Mouse (Mus musculus) limb, embryonic 14.5 days (tissue): ENCODE measurements around the gene Dlg2. TPM values are rescaled to one million over a fixed set of nuclear protein-coding genes. Genes with fewer than 3 reads are reported as not detected.

ENCODE experiments used
- ATAC-seq: fragments of 200-750 bp; cut with Nextera tagmentation; 2 replicates; pipeline ENCODE4 v1.8.0; 2017; ENCODE audit warnings: low read depth, moderate number of reproducible peaks, moderate TSS enrichment; ENCODE audit not compliant: low FRiP score
- DNase-seq: peaks from one replicate; pipeline ENCODE4 v3.0.0-alpha.2; 2015; ENCODE audit warnings: low spot score
- H3K27ac ChIP-seq: fragments of 300-500 bp; sonication (generic); replicated peaks from 2 replicates; pipeline ENCODE4 v1.5.1; 2014; ENCODE audit warnings: low read depth, mild to moderate bottlenecking, low read length, moderate library complexity, mixed read lengths
- H3K27me3 ChIP-seq: fragments of 300-500 bp; sonication (generic); 2 replicates; pipeline ENCODE4 v1.6.1; 2014; ENCODE audit warnings: low read length, mixed read lengths; ENCODE audit not compliant: control insufficient read depth, insufficient read depth
- H3K36me3 ChIP-seq: fragments of 300-500 bp; sonication (generic); 2 replicates; pipeline ENCODE4 v1.6.1; 2014; ENCODE audit warnings: mild to moderate bottlenecking, low read length, moderate library complexity, mixed read lengths; ENCODE audit not compliant: control insufficient read depth, insufficient read depth
- H3K4me1 ChIP-seq: fragments of 300-500 bp; sonication (generic); 2 replicates; pipeline ENCODE4 v1.6.1; 2014; ENCODE audit warnings: antibody characterized with exemption, low read length, mixed read lengths; ENCODE audit not compliant: control insufficient read depth, insufficient read depth
- H3K4me2 ChIP-seq: fragments of 300-500 bp; sonication (generic); replicated peaks from 2 replicates; pipeline ENCODE4 v1.6.1; 2014; ENCODE audit warnings: low read depth, mild to moderate bottlenecking, low read length, moderate library complexity; ENCODE audit not compliant: severe bottlenecking
- H3K4me3 ChIP-seq: fragments of 300-500 bp; sonication (generic); replicated peaks from 2 replicates; pipeline ENCODE4 v1.5.1; 2014; ENCODE audit warnings: low read length
- H3K9ac ChIP-seq: fragments of 300-500 bp; sonication (generic); 2 replicates; pipeline ENCODE4 v1.6.1; 2014; ENCODE audit warnings: mild to moderate bottlenecking, low read depth, low read length, moderate library complexity; ENCODE audit not compliant: severe bottlenecking
- H3K9me3 ChIP-seq: fragments of 300-500 bp; sonication (generic); 2 replicates; pipeline ENCODE4 v1.6.1; 2016; ENCODE audit warnings: low read length; ENCODE audit not compliant: control insufficient read depth
- POLR2A ChIP-seq: fragments of 200-500 bp; IDR thresholded peaks from 2 replicates; pipeline ENCODE4 v1.8.0; 2012; ENCODE audit warnings: inconsistent platforms, mild to moderate bottlenecking, moderate library complexity, borderline replicate concordance; ENCODE audit not compliant: insufficient read depth, insufficient read length; ENCODE audit errors: extremely low read depth
- WGBS: fragments of 180-500 bp; shearing (Covaris S2); extraction: QIAGEN DNeasy Blood & Tissue Kit; methylation state at CpG from one replicate; pipeline ENCODE4 v1.1.7; 2014; 5-methylcytosine and 5-hydroxymethylcytosine counted together
- polyA plus RNA-seq, 2 experiments: library from polyadenylated mRNA; depleted of rRNA in 1 of 2; stranded (reverse) in 1 of 2; unstranded in 1 of 2; fragments of >200 nt; fragmentation: Nextera tagmentation in 1 of 2; extraction: Ambion mirVana in 1 of 2; gene quantifications; 2 replicates each; pipeline versions ENCODE4 v1.2.1 to v1.2.3; 2012 to 2014

Dlg2 gene
- polyA plus RNA-seq, 2 experiments, result 4.6 to 7.3 TPM

DNA sequence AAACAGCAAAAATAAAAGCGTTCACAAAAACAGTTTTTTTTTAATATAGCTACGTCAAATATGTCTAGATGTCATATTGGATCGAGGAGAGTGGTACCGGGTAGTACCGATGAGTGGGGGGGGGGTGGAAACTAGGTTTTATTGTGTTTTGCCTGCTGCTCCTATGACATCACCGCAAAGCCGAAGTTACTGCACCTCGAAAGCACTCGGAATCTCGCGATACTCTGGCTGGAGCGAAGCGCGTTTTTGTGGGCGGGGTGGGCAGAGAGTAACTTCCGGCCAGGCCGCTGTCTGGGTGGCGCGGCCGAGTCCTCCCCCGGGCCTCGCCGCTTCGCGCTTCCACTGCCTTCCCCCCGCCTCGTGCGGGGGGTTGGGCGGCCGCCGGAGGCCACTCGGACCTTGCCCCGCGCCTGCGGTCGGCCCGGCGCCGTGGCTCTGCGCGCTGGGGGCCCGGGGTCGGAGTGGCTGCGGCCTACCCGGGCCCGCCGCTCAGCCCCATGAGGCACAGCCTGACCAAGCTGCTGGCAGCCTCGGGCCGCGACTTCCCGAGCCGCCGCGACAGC, 33.9 kb upstream of the Dlg2 start, which contains the start of gene Crebzf:
Gene Crebzf (plus strand): TSS at position 212 of the 563 bp plus-strand sequence.
- Histone ChIP-seq H3K9me3 (no peaks in the 10 kb centered on the region), H3K27me3 (no peaks in the 10 kb centered on the region), H3K4me2 (peak within 1 kb of the TSS; percentile 94), H3K4me3 (peak within 1 kb of the TSS; percentile 92), H3K9ac (peak within 1 kb of the TSS; percentile 99), H3K27ac (peak within 1 kb of the TSS; percentile 99), H3K4me1 (0 out of 2 replicates have a peak, but pooled peaks cover 6% of the 10 kb centered on the region), H3K36me3 (peaks cover 7% of the 10 kb centered on the region)
- DNase-seq (peak; percentile 98), ATAC-seq (peak; percentile 96)
- 2% methylated on average over 26 of the region's 54 CpGs for WGBS
- TF ChIP-seq POLR2A, result peak; percentile 89; the same call in 1 of the 2 replicates

DNA sequence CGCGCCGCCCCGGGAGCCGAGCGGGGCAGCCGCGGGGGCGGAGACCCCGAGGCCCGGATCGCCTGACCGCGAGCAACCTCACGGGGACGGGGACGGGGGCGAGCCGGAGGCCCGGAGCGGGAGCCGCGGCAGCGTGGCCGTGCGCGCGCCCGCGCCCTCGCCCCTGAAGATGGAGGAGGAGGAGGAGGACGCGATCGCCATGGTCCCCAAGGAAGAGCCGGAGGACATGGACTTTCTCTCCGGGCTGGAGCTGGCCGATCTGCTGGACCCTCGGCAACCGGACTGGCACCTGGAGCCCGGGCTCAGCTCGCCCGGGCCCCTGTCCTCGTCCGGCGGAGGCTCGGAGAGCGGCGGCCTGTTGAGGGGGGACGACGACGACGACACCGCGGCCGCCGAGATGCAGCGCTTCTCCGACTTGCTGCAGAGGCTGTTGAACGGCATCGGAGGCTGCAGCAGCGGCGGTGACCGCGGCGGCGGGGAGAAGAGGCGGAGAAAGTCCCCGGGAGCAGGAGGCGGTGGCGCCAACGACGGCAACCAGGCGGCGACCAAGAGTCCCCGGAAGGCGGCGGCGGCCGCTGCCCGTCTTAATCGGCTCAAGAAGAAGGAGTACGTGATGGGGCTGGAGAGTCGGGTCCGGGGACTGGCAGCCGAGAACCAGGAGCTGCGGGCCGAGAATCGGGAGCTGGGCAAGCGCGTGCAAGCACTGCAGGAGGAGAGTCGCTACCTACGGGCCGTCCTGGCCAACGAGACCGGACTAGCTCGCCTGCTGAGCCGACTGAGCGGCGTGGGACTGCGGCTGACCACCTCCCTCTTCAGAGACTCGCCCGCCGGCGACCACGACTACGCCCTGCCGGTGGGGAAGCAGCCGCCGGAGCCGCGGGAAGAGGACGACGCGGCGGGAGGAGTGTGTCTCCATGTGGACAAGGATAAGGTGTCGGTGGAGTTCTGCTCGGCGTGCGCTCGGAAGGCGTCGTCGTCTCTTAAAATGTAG, 33.1 kb upstream of the Dlg2 start:
- peak overlapping the region; percentile 94 for H3K4me2 ChIP-seq
- H3K27me3 ChIP-seq, result no peaks in the 10 kb centered on the region
- ATAC-seq (peak; percentile 55), DNase-seq (peak; percentile 46)
- peaks cover 14% of the 10 kb centered on the region for H3K36me3 ChIP-seq
- TF ChIP-seq POLR2A, result 0 out of 2 replicates have a peak, but pooled peaks have one; percentile 7
- no peaks in the 10 kb centered on the region for H3K9me3 ChIP-seq
- under 1% methylated on average over 85 of the region's 123 CpGs for WGBS
- peak overlapping the region; percentile 99 for H3K27ac ChIP-seq
- peak overlapping the region; percentile 99 for H3K9ac ChIP-seq
- 0 out of 2 replicates have a peak, but pooled peaks cover 6% of the 10 kb centered on the region for H3K4me1 ChIP-seq
- peak overlapping the region; percentile 92 for H3K4me3 ChIP-seq

DNA sequence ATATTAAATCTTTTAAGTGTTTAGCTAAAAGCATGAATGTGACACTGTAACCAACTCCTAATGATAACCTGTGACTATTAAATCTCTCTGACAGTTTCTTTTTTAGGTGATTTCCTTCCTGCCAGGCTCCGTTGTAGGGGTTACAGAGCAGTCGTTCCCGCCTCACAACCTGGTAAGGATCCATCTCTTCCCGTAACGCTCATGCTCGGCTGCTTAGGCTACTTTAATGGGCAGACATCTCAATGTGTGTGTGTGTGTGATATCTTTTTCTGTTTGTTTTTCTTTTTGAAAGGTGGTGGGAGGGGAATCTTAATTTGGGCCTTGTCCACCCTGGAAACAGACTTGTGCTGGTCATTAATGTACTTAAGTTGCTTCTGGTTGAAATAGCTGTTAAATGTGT, 32.3 kb upstream of the Dlg2 start:
- Histone ChIP-seq H3K4me1 (0 out of 2 replicates have a peak, but pooled peaks cover 6% of the 10 kb centered on the region), H3K4me2 (peak overlapping the region; percentile 94), H3K4me3 (peak overlapping the region; percentile 92), H3K9ac (peak overlapping the region; percentile 99), H3K9me3 (no peaks in the 10 kb centered on the region), H3K36me3 (peaks cover 18% of the 10 kb centered on the region), H3K27me3 (no peaks in the 10 kb centered on the region), H3K27ac (peak overlapping the region; percentile 99; the same call in 1 of the 2 replicates)
- no peak for DNase-seq
- TF ChIP-seq POLR2A, result no peak
- under 1% methylated on average over 6 of the region's 6 CpGs for WGBS
- ATAC-seq, result no peak

GRCm38 (mm10) chr7:90456149-90456844, 20.2 kb upstream of the Dlg2 start:
- DNase-seq (no peak), ATAC-seq (no peak)
- Histone ChIP-seq H3K4me1 (peaks cover 6% of the 10 kb centered on the region; the same call in 1 of the 2 replicates), H3K27ac (peak overlapping the region; percentile 88), H3K9me3 (no peaks in the 10 kb centered on the region), H3K36me3 (peaks cover 25% of the 10 kb centered on the region), H3K27me3 (no peaks in the 10 kb centered on the region), H3K4me2 (peak overlapping the region; percentile 62), H3K9ac (peak overlapping the region; percentile 74), H3K4me3 (peak overlapping the region; percentile 74)
- TF ChIP-seq POLR2A, result no peak
- WGBS, result 22% methylated on average over 7 of the region's 7 CpGs

DNA sequence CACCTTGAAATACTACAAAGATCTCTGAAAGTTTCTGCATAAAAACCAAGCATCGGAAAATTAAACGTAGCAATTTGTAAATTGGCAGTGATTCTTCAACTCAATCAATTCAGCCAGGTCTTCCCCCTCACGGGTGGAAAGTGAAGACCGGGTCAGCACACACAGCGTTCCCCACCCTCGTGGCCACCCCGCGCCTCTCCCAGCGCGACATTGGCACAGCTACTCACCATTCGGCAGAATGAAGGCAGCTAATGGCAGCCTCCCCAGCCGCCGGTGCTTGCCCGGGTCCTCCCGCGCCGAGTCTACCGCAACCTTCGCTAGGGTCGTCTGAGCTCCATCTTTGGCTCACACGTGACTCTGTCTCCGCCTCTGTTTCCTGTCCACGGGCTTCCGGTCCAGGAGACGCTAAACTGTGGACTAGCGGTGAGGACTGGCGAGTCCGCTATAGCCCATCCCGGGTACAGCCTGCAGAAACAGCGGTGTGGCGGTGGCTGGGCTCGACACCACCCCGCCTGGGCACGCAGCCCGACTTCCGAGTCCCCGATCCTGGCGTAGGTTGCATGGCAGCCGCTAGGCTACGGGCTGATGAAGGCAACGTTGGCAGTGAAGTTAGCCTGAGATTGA, 19.5 kb upstream of the Dlg2 start, which contains the start of gene Tmem126a:
Gene Tmem126a (minus strand): TSS at position 385 of the 624 bp plus-strand sequence.
- TF ChIP-seq POLR2A, result peak; percentile 85; the same call in 1 of the 2 replicates
- Histone ChIP-seq H3K9ac (peak within 1 kb of the TSS; percentile 74), H3K4me2 (peak within 1 kb of the TSS; percentile 62), H3K4me1 (peaks cover 6% of the 10 kb centered on the region; the same call in 1 of the 2 replicates), H3K4me3 (peak within 1 kb of the TSS; percentile 74), H3K27ac (peak within 1 kb of the TSS; percentile 88), H3K9me3 (no peaks in the 10 kb centered on the region), H3K27me3 (no peaks in the 10 kb centered on the region), H3K36me3 (peaks cover 19% of the 10 kb centered on the region; the same call in 1 of the 2 replicates)
- under 1% methylated on average over 41 of the region's 41 CpGs for WGBS
- DNase-seq, result peak; percentile 87
- peak; percentile 96 for ATAC-seq
